Mouse (Mus musculus): ENCODE results near the gene 0610009B22Rik.

0610009B22Rik gene

GRCm38 (mm10) chr11:51658291-51658690 lies 30.4 kb downstream of the 0610009B22Rik start:
- no peak for DNase-seq

- peak; percentile 72 for DNase-seq
Measured at GRCm38 (mm10) chr11:51656798-51657521, 31.7 kb downstream of the 0610009B22Rik start.

GRCm38 (mm10) chr11:51654891-51655290 lies 33.8 kb downstream of the 0610009B22Rik start:
- no peak for DNase-seq

GRCm38 (mm10) chr11:51653736-51654135 lies 34.9 kb downstream of the 0610009B22Rik start:
- no peak for DNase-seq

- DNase-seq = no peak
Measured at GRCm38 (mm10) chr11:51652889-51653418, 35.7 kb downstream of the 0610009B22Rik start.

- peak; percentile 88 for DNase-seq
Measured at GRCm38 (mm10) chr11:51650691-51651515, 37.8 kb downstream of the 0610009B22Rik start, which contains the start of the genes N4bp3 and D930048N14Rik. TSS of gene N4bp3 (minus strand) at chr11:51650842. TSS of gene D930048N14Rik (plus strand) at chr11:51650954.

GRCm38 (mm10) chr11:51650261-51650660 lies 38.4 kb downstream of the 0610009B22Rik start:
- DNase-seq = no peak

GRCm38 (mm10) chr11:51649889-51650199 lies 38.8 kb downstream of the 0610009B22Rik start:
- DNase-seq = no peak

- no peak for DNase-seq
Measured at GRCm38 (mm10) chr11:51649111-51649888, 39.4 kb downstream of the 0610009B22Rik start.

GRCm38 (mm10) chr11:51648566-51648965 lies 40.1 kb downstream of the 0610009B22Rik start:
- DNase-seq = no peak

- peak; percentile 72 for DNase-seq
Measured at GRCm38 (mm10) chr11:51646751-51647667, 41.7 kb downstream of the 0610009B22Rik start.

- DNase-seq = no peak
Measured at GRCm38 (mm10) chr11:51646245-51646644, 42.4 kb downstream of the 0610009B22Rik start.

GRCm38 (mm10) chr11:51645293-51645692 lies 43.4 kb downstream of the 0610009B22Rik start:
- DNase-seq = no peak

GRCm38 (mm10) chr11:51644217-51644616 lies 44.5 kb downstream of the 0610009B22Rik start:
- no peak for DNase-seq

- no peak for DNase-seq
Measured at GRCm38 (mm10) chr11:51643761-51644160, 44.9 kb downstream of the 0610009B22Rik start.

- no peak for DNase-seq
Measured at GRCm38 (mm10) chr11:51643202-51643601, 45.5 kb downstream of the 0610009B22Rik start.

- peak; percentile 40 for DNase-seq
Measured at GRCm38 (mm10) chr11:51640748-51641147, 47.9 kb downstream of the 0610009B22Rik start.

- no peak for DNase-seq
Measured at GRCm38 (mm10) chr11:51638497-51638896, 50.2 kb downstream of the 0610009B22Rik start.

- peak; percentile 68 for DNase-seq
Measured at GRCm38 (mm10) chr11:51637971-51638414, 50.7 kb downstream of the 0610009B22Rik start.

GRCm38 (mm10) chr11:51636323-51636684 lies 52.4 kb downstream of the 0610009B22Rik start:
- peak; percentile 76 for DNase-seq

- peak; percentile 92 for DNase-seq
Measured at GRCm38 (mm10) chr11:51635525-51636322, 53.0 kb downstream of the 0610009B22Rik start, which contains the start of gene Rmnd5b. TSS of gene Rmnd5b (minus strand) at chr11:51635896.

Measured in kidney, postnatal 14 days (tissue).